Mouse (Mus musculus): ENCODE data around the gene Blcap.

The Blcap gene

DNA sequence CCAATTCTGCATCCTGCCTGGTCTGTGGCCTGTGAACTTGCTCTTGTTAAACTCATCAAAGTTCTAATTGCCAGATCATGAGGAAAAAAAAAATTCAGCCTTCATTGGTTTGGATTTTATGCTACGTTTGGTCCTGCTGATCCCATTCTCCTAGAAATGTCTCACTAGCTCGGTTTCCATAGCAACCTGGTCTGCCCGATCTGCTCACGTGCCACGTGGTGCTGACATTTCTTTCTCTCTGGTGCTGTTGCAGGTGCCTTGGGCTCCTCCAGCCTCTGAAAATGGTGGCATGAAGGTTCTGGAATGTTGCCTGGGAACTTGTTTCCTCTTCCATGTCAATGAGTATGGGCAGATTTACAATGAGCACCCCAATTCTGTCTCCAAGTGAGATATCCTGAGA is 50.6 kb downstream of the Blcap start:
- no peak for DNase-seq (ENCODE audit: extremely low spot score, low spot score)

DNA sequence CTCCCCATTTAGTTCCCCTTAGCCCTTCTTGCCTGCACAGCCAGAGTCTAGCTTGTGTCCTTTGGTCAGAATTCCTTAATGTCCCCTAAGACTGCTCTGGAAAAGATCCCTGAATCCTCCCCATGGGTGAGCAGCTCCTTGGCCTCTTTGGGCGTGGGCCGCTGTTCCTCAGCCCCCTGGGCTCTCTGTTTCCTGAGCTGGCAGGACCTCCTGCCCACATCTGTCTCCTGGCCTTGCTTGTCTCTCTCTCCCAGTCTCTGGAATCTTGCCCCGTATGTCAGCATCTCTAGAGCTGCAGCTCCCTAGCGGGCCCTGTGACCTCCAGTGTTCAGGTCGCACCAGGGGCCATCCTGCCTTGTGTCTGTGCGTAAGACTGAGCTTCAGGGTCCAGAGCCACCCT is 51.6 kb downstream of the Blcap start:
- DNase-seq (ENCODE audit: extremely low spot score, low spot score), result no peak

DNA sequence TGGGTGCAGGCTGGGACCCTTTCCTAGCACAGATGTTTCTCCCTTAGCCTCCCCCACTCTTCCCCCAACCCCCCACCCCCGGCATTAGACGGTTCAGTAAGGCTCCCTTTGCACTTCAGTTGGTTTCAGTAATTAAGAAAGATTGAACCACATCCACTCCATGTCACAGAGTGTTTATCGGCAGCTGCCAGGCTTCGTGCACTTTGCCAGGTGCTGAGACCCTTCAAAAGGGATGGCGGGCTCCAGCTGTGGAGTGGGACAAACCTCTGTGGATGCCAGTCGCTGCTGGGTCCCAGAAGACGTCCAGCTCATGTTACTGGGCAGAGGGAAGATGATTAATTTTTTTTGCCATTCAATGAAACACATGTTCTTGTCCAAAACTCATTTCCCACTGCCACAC is 52.6 kb downstream of the Blcap start:
- DNase-seq (ENCODE audit: extremely low spot score, low spot score), result no peak

DNA sequence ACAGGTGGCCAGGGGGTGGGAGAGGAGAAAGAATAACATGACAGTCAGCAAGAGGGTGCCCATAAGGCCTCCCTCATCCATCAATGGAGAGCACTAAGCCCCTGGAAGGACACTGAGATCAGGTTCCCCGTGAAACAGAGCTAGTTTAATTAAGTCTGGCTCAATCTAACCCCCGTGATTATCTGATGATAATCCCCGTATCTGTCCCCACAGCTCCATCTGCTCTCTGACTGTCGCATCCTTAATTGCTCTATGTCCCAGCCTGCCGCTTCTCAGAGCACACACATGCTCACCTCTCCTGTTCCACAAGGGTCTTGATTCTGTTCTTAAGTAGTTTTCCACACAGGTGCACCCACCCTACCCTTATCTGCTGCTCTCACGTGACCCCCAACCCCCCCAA is 53.5 kb downstream of the Blcap start:
- no peak for DNase-seq (ENCODE audit: extremely low spot score, low spot score)

DNA sequence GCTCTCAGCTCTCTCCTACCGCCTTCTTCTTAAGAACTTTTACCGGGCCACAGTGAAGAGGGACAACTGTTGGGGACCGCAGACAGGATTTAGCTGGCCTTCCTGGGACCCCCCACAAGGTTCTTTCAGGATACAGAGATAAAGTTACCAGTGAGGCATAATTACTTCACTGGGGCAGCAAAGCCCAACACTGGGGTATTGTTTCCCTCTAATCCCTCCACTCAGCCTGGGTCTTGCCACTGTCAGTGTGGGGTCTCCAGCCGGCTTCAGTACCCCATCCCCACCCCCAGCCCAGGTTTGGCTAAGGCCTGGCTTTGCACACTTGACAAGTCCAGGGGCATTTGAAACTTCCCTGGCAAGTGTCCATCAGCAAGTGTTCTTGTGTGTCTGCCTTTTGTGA is 56.7 kb downstream of the Blcap start:
- DNase-seq (ENCODE audit: extremely low spot score, low spot score), result no peak

DNA sequence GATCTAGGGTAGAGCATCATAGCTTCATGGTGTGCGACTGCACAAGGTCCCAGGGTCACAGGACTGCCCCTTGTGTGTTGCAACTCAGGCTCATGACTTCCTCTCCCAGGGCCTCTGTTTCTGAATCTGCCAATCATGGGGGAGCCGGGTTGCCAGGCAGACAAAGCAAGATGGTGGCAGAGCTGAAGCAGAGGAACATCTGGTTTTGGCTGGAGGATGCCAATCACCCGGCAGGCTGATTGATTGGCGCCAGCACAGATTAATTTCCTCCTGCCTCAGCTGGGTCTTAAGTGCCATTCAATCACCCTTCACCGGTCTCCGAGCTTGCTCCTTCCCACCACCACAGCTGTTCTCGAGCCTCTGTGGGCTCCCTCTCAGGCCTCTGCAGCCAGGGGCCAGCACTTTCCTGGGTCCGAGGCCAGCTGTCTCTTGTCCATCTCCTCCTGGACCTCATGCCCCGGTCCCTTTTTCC is 57.3 kb downstream of the Blcap start:
- no peak for DNase-seq (ENCODE audit: extremely low spot score, low spot score)

DNA sequence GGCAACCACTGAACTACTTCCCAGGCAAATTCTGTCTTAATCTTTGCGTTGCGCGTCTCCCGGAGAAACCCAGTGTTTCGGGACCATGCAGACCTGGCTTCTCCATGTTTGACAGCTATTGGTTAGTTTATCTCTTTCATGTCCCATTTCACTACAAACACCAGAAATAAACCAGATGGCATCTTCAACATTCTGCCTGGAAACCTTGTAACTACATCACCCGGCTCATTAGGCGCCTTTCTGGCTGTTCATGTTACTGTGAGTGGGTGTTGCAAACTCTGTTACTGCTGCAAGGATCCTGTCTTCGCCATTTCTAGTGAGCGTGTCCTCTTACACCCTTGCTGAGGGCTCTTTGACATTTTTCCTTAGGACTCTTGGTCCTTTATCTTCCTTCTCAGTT is 58.2 kb downstream of the Blcap start:
- DNase-seq (ENCODE audit: extremely low spot score, low spot score), result no peak

DNA sequence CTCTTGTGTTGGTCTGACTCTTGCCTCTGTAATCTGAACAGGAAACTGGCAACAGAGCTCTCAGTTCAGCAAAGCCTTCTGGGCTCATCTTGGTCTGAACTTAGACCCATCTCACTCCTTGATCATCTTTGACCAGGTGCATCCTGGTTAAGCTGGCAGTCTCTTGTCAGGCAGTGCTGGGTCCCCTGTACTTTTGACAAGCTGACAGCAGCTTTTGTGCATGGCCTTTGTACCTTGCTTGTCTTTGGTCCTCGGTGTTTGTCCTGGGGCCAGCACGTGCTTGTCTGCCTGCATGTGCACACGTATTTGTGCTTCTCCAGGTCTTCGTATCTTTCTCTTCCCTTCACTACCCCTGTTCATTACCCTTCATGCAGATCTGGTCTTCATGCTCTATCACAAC is 61.0 kb downstream of the Blcap start:
- no peak for DNase-seq (ENCODE audit: extremely low spot score, low spot score)

DNA sequence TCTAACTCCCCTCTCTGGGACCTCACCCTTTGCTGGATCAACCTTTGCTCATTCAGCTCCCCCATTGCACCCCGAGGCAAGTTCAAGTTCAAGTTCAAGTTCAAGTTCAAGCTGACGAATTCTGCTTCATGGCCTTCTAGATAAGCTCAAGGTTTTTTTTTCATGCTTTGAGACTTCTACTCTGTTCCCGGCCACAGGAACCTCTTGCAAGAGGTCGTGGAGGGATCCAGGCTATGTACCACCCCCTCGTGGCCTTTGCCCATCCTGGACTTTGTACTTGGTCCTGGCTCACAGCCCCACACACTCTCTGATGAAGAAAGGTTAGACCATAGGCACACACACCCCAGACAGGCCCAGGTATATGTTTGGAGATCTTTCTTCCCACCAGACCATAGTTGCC is 61.9 kb downstream of the Blcap start:
- DNase-seq (ENCODE audit: extremely low spot score, low spot score), result no peak

DNA sequence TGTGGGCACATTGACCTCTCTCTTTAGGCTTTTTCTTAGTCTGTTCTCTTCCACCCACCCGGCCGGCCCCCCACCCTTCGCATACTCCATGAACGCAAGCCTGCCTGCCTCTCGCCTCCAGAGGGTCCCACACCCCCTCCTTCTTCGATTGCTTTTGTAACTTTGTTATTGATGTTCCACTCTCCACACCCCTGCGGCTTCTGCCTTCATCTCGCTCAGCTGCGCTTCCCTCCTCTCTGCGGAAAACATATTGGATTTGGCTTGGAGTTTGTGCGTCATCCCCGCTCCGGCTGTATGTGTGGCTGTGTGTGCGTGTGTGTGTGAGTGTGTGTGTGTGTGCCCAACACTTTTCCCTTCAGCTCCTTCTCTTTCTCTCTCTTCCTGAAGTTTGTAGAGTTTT is 64.3 kb downstream of the Blcap start:
- DNase-seq (ENCODE audit: extremely low spot score, low spot score), result no peak
